Mouse (Mus musculus) CH12.LX (cell line): ENCODE data around the gene Parp9.

Experiments used
- CTCF ChIP-seq, 2 experiments: IDR thresholded peaks in 1 of 2; conservative IDR thresholded peaks in 1 of 2; 2 replicates each; pipeline ENCODE4 v1.5.1; 2011 to 2012; ENCODE audit warnings: low read depth in 2 of 2, low read length in 2 of 2, improper control_type of control experiment in 1 of 2, inconsistent platforms in 1 of 2, mild to moderate bottlenecking in 1 of 2, moderate library complexity in 1 of 2
- GABPA ChIP-seq: IDR thresholded peaks from 2 replicates; pipeline ENCODE4 v1.6.1; 2012; ENCODE audit warnings: low read depth, low read length, improper control_type of control experiment, inconsistent platforms; ENCODE audit not compliant: insufficient replicate concordance
- IRF4 ChIP-seq: IDR thresholded peaks from 2 replicates; pipeline ENCODE4 v1.6.1; 2014; ENCODE audit warnings: low read depth, mild to moderate bottlenecking, inconsistent platforms, low read length, improper control_type of control experiment
- NELFE ChIP-seq: IDR thresholded peaks from 2 replicates; pipeline ENCODE4 v1.6.1; 2011; ENCODE audit warnings: low read depth, low read length, improper control_type of control experiment
- POLR2AphosphoS2 ChIP-seq: IDR thresholded peaks from 2 replicates; pipeline ENCODE4 v1.6.1; 2011; ENCODE audit warnings: low read depth, low read length, improper control_type of control experiment
- RCOR1 ChIP-seq: conservative IDR thresholded peaks from 2 replicates; pipeline ENCODE4 v1.6.1; 2012; ENCODE audit warnings: low read depth, mild to moderate bottlenecking, inconsistent platforms, low read length, improper control_type of control experiment
- ZC3H11A ChIP-seq: IDR thresholded peaks from 2 replicates; pipeline ENCODE4 v1.6.1; 2012; ENCODE audit warnings: low read depth, mild to moderate bottlenecking, inconsistent platforms, low read length, improper control_type of control experiment

DNA sequence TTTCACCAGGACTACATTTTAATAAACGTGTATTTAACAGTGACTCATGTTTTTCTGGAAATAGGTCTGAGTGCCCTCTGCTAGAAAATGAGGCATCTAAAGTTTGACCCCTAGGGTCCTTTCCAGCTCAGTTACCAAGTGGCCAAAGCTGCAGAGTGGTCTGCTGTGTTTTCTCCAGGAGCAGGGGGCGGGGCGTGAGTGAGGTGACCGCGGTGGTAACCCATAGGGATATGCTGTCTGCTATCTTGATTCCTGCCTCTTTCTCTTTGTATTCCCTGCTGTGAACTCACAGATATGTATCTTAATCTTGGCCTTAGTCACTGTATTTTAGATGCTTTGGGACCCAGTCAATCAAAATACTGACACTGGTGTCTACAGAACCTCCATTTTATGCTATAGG lies 13.9 kb upstream of the Parp9 start:
- TF ChIP-seq ZC3H11A = no peak
- TF ChIP-seq IRF4 = no peak
- TF ChIP-seq RCOR1 = no peak
- TF ChIP-seq CTCF (conservative IDR thresholded peaks at IDR 0.05 in 1 of 2, IDR thresholded peaks at IDR 0.05 in 1 of 2; ENCODE audit: low read depth in 2 of 2, low read length in 2 of 2) = no peak
- no peak for TF ChIP-seq GABPA
- TF ChIP-seq NELFE = no peak
- no peak for TF ChIP-seq POLR2AphosphoS2
